Mouse (Mus musculus) layer of hippocampus, postnatal 25 days (tissue): ENCODE data around the gene Adam17. TPM values are rescaled to one million over a fixed set of nuclear protein-coding genes. Genes with fewer than 3 reads are reported as not detected.

ENCODE experiments used
- total RNA-seq, 2 experiments: library from RNA; stranded (reverse); gene quantifications; 2 replicates each; pipeline ENCODE4 v1.2.3; 2021

Adam17 gene
- total RNA-seq, 2 experiments from 2014 or later: 17.6 to 22.0 TPM

Other genes starting within 250 kb of the Adam17 start
- gene Cpsf3, start 88.2 kb downstream of the Adam17 start, total RNA-seq: 10 to 100 TPM; 48.2 to 50.7 TPM
- gene Itgb1bp1, start 87.3 kb downstream of the Adam17 start, total RNA-seq: 10 to 100 TPM; 44.4 to 48.6 TPM
- 10 to 100 TPM; 13.5 to 14.3 TPM for gene Iah1, start 57.2 kb downstream of the Adam17 start, total RNA-seq
- 100 to 1,000 TPM; 454 to 540 TPM for gene Ywhaq, start 44.0 kb upstream of the Adam17 start, total RNA-seq